Mouse (Mus musculus): ENCODE measurements around the gene Marf1.

Gene Marf1

GRCm38 (mm10) chr16:14137976-14138561 is 25.1 kb downstream of the Marf1 start:
- DNase-seq (ENCODE audit: low read depth, low spot score): no peak

GRCm38 (mm10) chr16:14135014-14135413 is 28.1 kb downstream of the Marf1 start:
- no peak for DNase-seq (ENCODE audit: low read depth, low spot score)

GRCm38 (mm10) chr16:14131838-14132237 is 31.3 kb downstream of the Marf1 start:
- DNase-seq (ENCODE audit: low read depth, low spot score): no peak

- peak; percentile 41 for DNase-seq (ENCODE audit: low read depth, low spot score)
Measured at GRCm38 (mm10) chr16:14131376-14131775, 31.8 kb downstream of the Marf1 start.

- DNase-seq (ENCODE audit: low read depth, low spot score): no peak
Measured at GRCm38 (mm10) chr16:14130796-14131195, 32.4 kb downstream of the Marf1 start.

- no peak for DNase-seq (ENCODE audit: low read depth, low spot score)
Measured at GRCm38 (mm10) chr16:14128977-14129376, 34.2 kb downstream of the Marf1 start.

- DNase-seq (ENCODE audit: low read depth, low spot score): no peak
Measured at GRCm38 (mm10) chr16:14125253-14125652, 37.9 kb downstream of the Marf1 start.

GRCm38 (mm10) chr16:14124709-14125108 is 38.4 kb downstream of the Marf1 start:
- no peak for DNase-seq (ENCODE audit: low read depth, low spot score)

- peak; percentile 67 for DNase-seq (ENCODE audit: low read depth, low spot score)
Measured at GRCm38 (mm10) chr16:14123901-14124300, 39.2 kb downstream of the Marf1 start.

- DNase-seq (ENCODE audit: low read depth, low spot score): peak; percentile 32
Measured at GRCm38 (mm10) chr16:14122586-14122985, 40.6 kb downstream of the Marf1 start.

- no peak for DNase-seq (ENCODE audit: low read depth, low spot score)
Measured at GRCm38 (mm10) chr16:14121563-14121962, 41.6 kb downstream of the Marf1 start.

GRCm38 (mm10) chr16:14120941-14121340 is 42.2 kb downstream of the Marf1 start:
- no peak for DNase-seq (ENCODE audit: low read depth, low spot score)

- no peak for DNase-seq (ENCODE audit: low read depth, low spot score)
Measured at GRCm38 (mm10) chr16:14117299-14117698, 45.9 kb downstream of the Marf1 start.

- no peak for DNase-seq (ENCODE audit: low read depth, low spot score)
Measured at GRCm38 (mm10) chr16:14112742-14113141, 50.4 kb downstream of the Marf1 start.

GRCm38 (mm10) chr16:14112133-14112532 is 51.0 kb downstream of the Marf1 start:
- no peak for DNase-seq (ENCODE audit: low read depth, low spot score)

GRCm38 (mm10) chr16:14110922-14111321 is 52.2 kb downstream of the Marf1 start:
- DNase-seq (ENCODE audit: low read depth, low spot score): no peak

GRCm38 (mm10) chr16:14109651-14110230 is 53.4 kb downstream of the Marf1 start:
- no peak for DNase-seq (ENCODE audit: low read depth, low spot score)

- no peak for DNase-seq (ENCODE audit: low read depth, low spot score)
Measured at GRCm38 (mm10) chr16:14105891-14106290, 57.3 kb downstream of the Marf1 start.

- no peak for DNase-seq (ENCODE audit: low read depth, low spot score)
Measured at GRCm38 (mm10) chr16:14091771-14092170, 71.4 kb downstream of the Marf1 start.

GRCm38 (mm10) chr16:14089296-14089695 is 73.9 kb downstream of the Marf1 start:
- no peak for DNase-seq (ENCODE audit: low read depth, low spot score)

- no peak for DNase-seq (ENCODE audit: low read depth, low spot score)
Measured at GRCm38 (mm10) chr16:14088249-14088648, 74.9 kb downstream of the Marf1 start.

- DNase-seq (ENCODE audit: low read depth, low spot score): no peak
Measured at GRCm38 (mm10) chr16:14082925-14083324, 80.2 kb downstream of the Marf1 start.

- no peak for DNase-seq (ENCODE audit: low read depth, low spot score)
Measured at GRCm38 (mm10) chr16:14070471-14071169, 92.5 kb downstream of the Marf1 start.

All from ES-CJ7 (cell line).